Mouse (Mus musculus) stomach, embryonic 14.5 days (tissue): ENCODE measurements around the gene Jmjd8. TPM values are rescaled to one million over a fixed set of nuclear protein-coding genes. Genes with fewer than 3 reads are reported as not detected.

Source experiments
- ATAC-seq: fragments of 200-750 bp; cut with Nextera tagmentation; 2 replicates; pipeline ENCODE4 v1.8.0; 2017; ENCODE audit warnings: low read depth, moderate TSS enrichment; ENCODE audit not compliant: insufficient number of reproducible peaks, insufficient read depth, low FRiP score
- H3K27ac ChIP-seq: fragments of 300-500 bp; sonication (generic); 2 replicates; pipeline ENCODE4 v1.5.1; 2014; ENCODE audit warnings: mild to moderate bottlenecking, low read length, moderate library complexity, mixed read lengths
- H3K27me3 ChIP-seq: fragments of 300-500 bp; sonication (generic); 2 replicates; pipeline ENCODE4 v1.6.1; 2014; ENCODE audit warnings: low read length, control low read depth, mixed read lengths; ENCODE audit not compliant: control insufficient read depth, insufficient read depth
- H3K36me3 ChIP-seq: fragments of 300-500 bp; sonication (generic); 2 replicates; pipeline ENCODE4 v1.6.1; 2014; ENCODE audit warnings: mild to moderate bottlenecking, control low read depth, low read length, moderate library complexity, mixed read lengths; ENCODE audit not compliant: control insufficient read depth, insufficient read depth
- H3K4me1 ChIP-seq: fragments of 300-500 bp; sonication (generic); 2 replicates; pipeline ENCODE4 v1.6.1; 2014; ENCODE audit warnings: low read length, control low read depth, mixed read lengths; ENCODE audit not compliant: control insufficient read depth, insufficient read depth
- H3K4me2 ChIP-seq: fragments of 300-500 bp; sonication (generic); replicated peaks from 2 replicates; pipeline ENCODE4 v1.6.1; 2014; ENCODE audit warnings: low read depth, low read length, control low read depth
- H3K4me3 ChIP-seq: fragments of 300-500 bp; sonication (generic); 2 replicates; pipeline ENCODE4 v1.5.1; 2014; ENCODE audit warnings: low read depth, low read length, control low read depth
- H3K9ac ChIP-seq: fragments of 300-500 bp; sonication (generic); replicated peaks from 2 replicates; pipeline ENCODE4 v1.6.1; 2014; ENCODE audit warnings: low read depth, mild to moderate bottlenecking, control low read depth, low read length, moderate library complexity, mixed read lengths
- H3K9me3 ChIP-seq: fragments of 300-500 bp; sonication (generic); 2 replicates; pipeline ENCODE4 v1.6.1; 2016; ENCODE audit warnings: low read depth, low read length, control low read depth; ENCODE audit not compliant: control insufficient read depth
- WGBS: fragments of 180-500 bp; shearing (Covaris S2); extraction: QIAGEN DNeasy Blood & Tissue Kit; methylation state at CpG from one replicate; pipeline ENCODE4 v1.1.7; 2014; 5-methylcytosine and 5-hydroxymethylcytosine counted together
- polyA plus RNA-seq: library from polyadenylated mRNA; unstranded; fragments of >200 nt; fragmentation: Nextera tagmentation; extraction: Ambion mirVana; gene quantifications from 2 replicates; pipeline ENCODE4 v1.2.1, GENCODE M21; 2014

Gene Jmjd8
- polyA plus RNA-seq, 1 experiment from 2014 or later: 41.9 TPM

- H3K9me3 ChIP-seq: no peaks in the 10 kb centered on the region
- H3K4me3 ChIP-seq: no peak overlapping the region
- H3K4me1 ChIP-seq: peaks cover 45% of the 10 kb centered on the region
- WGBS: 87% methylated on average over 4 of the region's 4 CpGs
- H3K9ac ChIP-seq: no peak overlapping the region
- no peak overlapping the region for H3K27ac ChIP-seq
- no peak for ATAC-seq
- H3K4me2 ChIP-seq: no peak overlapping the region
- H3K36me3 ChIP-seq: peaks cover 51% of the 10 kb centered on the region
- H3K27me3 ChIP-seq: no peaks in the 10 kb centered on the region
These were observed 10.2 kb downstream of the Jmjd8 start for GRCm38 (mm10) chr17:25838904-25839303.

- Histone ChIP-seq H3K9ac (no peak overlapping the region), H3K4me2 (no peak overlapping the region), H3K27me3 (no peaks in the 10 kb centered on the region), H3K27ac (no peak overlapping the region), H3K9me3 (no peaks in the 10 kb centered on the region), H3K4me3 (no peak overlapping the region), H3K36me3 (peaks cover 51% of the 10 kb centered on the region), H3K4me1 (peaks cover 39% of the 10 kb centered on the region)
- 83% methylated on average over 14 of the region's 14 CpGs for whole genome bisulfite sequencing
- no peak for ATAC-seq
These were observed 11.0 kb downstream of the Jmjd8 start for GRCm38 (mm10) chr17:25839455-25840235.

- Histone ChIP-seq H3K36me3 (peaks cover 46% of the 10 kb centered on the region), H3K4me1 (peaks cover 35% of the 10 kb centered on the region)
These were observed 11.9 kb downstream of the Jmjd8 start for GRCm38 (mm10) chr17:25840519-25840918.

DNA sequence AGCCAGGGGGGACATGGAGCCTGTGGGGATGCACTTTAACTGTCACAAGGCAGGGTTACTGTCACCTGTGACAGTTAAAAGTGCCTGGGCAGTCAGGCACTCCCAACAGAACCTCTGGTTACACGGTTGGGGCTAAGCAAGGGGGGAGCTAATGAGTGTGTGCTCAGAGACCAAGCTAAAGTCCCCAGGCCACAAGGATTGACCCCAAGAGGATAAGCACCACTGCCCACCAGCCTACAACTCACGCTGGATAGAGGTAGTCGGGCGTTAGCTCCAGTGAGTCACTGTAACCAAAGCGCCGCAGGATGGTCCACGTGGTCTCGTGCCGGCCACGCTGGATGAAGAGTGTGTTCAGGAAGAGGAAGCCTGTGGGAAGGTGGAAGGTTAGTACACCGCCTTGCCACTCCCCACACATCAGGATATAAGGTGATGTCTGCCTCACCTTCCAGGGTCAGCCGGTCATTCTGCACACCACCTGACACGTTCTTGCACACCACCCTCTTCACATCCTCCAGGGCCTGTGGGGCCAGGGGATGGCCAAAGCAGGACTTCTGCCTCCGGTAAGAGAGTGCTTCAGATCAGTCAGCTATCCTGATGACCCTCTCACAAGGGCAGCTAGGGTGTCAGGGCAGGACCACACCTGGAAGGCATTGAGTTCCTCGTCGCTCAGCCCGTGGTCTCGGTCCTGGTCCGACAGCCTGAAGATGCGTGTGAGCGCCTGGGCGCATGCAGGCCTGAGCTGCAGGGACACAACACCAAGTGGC lies 12.6 kb downstream of the Jmjd8 start, which contains the start of gene Gm20683:
Gene Gm20683, minus strand, starts transcription at position 647 of the 764 bp plus-strand sequence.
- Histone ChIP-seq H3K9me3 (no peaks in the 10 kb centered on the region), H3K27me3 (no peaks in the 10 kb centered on the region), H3K36me3 (peaks cover 49% of the 10 kb centered on the region), H3K4me2 (no peak within 1 kb of the TSS), H3K4me3 (no peak within 1 kb of the TSS), H3K27ac (no peak within 1 kb of the TSS), H3K4me1 (peaks cover 27% of the 10 kb centered on the region), H3K9ac (no peak within 1 kb of the TSS)
- WGBS: 94% methylated on average over 22 of the region's 22 CpGs
- no peak for ATAC-seq

More at GRCm38 (mm10) chr17:25840519-25840918, 11.9 kb downstream of the Jmjd8 start:
- Histone ChIP-seq H3K27ac (no peak overlapping the region), H3K4me2 (no peak overlapping the region), H3K4me3 (no peak overlapping the region), H3K27me3 (no peaks in the 10 kb centered on the region), H3K9ac (no peak overlapping the region), H3K9me3 (no peaks in the 10 kb centered on the region)
- 94% methylated on average over 6 of the region's 6 CpGs for WGBS
- no peak for ATAC-seq

DNA sequence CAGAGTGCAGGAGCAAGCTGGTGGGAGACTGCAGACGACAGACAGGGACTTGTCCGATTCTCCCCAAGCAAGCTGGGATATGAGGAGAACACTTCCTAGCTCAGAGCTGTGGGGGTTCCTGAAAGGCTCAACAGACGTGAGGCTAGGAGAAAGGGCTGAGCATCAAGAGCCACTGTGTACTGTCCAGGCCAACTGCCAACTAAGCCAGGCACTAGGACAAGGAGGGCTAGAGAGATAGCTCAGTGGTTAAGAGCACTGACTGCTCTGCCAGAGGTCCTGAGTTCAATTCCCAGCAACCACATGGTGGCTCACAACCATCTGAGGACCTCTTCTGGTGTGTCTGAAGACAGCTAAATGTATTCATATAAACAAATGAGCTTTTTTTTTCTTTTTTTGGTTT lies 13.8 kb downstream of the Jmjd8 start:
- Histone ChIP-seq H3K9ac (no peak overlapping the region), H3K36me3 (peaks cover 48% of the 10 kb centered on the region), H3K27ac (no peak overlapping the region), H3K4me2 (no peak overlapping the region), H3K4me1 (peaks cover 15% of the 10 kb centered on the region), H3K4me3 (no peak overlapping the region), H3K9me3 (no peaks in the 10 kb centered on the region), H3K27me3 (no peaks in the 10 kb centered on the region)
- WGBS: 93% methylated on average over 3 of the region's 3 CpGs
- no peak for ATAC-seq

- Histone ChIP-seq H3K9ac (peak overlapping the region; percentile 84; the same call in 1 of the 2 replicates), H3K4me1 (peaks cover 14% of the 10 kb centered on the region), H3K4me3 (peak overlapping the region; percentile 88), H3K27me3 (no peaks in the 10 kb centered on the region), H3K27ac (no peak overlapping the region), H3K36me3 (peaks cover 44% of the 10 kb centered on the region), H3K9me3 (no peaks in the 10 kb centered on the region), H3K4me2 (peak overlapping the region; percentile 87)
- ATAC-seq: no peak
- WGBS: 92% methylated on average over 4 of the region's 4 CpGs
These were observed 14.5 kb downstream of the Jmjd8 start for GRCm38 (mm10) chr17:25843122-25843521.

DNA sequence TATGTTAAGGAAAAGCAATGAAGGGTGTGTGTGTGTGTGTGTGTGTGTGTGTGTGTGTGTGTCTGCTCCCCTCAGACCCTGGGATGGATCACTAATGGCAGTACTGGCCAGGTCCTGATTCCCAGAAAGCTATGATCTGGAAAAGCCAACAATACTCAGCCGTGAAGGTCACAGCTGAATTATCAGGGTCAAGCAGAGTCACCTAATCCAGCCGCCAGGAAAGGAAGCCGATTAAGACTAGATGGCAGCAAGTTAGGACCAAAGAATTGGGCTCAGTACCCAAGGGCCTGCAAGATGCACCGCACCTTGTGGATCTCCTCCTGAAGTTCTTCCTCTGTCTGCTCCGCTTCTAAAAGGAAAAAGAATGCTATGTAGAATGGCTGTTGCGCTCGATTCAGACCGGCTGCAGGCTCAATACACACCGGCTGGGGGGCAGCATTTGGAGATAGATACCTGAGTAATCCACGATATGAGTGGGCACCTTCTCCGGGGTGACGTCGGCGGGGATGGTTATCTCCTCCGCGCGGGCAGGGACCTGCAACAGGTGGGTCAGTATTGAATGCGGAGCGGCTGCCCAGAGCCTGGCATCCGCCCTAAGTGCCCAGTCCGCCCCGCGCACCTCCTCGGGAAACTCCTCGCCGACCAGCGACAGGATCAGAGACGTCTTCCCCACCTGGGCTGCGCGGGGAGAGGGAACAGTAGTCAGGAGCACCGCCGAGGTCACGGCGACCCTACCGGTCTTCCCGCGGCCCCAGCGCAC lies 15.1 kb downstream of the Jmjd8 start:
- peak overlapping the region; percentile 84 for H3K9ac ChIP-seq
- no peaks in the 10 kb centered on the region for H3K27me3 ChIP-seq
- H3K9me3 ChIP-seq: no peaks in the 10 kb centered on the region
- H3K27ac ChIP-seq: peak overlapping the region; percentile 76
- H3K4me3 ChIP-seq: peak overlapping the region; percentile 88
- WGBS: 3% methylated on average over 37 of the region's 38 CpGs
- peaks cover 44% of the 10 kb centered on the region for H3K36me3 ChIP-seq
- peak overlapping the region; percentile 87 for H3K4me2 ChIP-seq
- peak; percentile 44 for ATAC-seq
- H3K4me1 ChIP-seq: peaks cover 14% of the 10 kb centered on the region

- Histone ChIP-seq H3K9ac (peak within 1 kb of the TSS; percentile 84), H3K4me2 (peak within 1 kb of the TSS; percentile 87), H3K9me3 (no peaks in the 10 kb centered on the region), H3K36me3 (peaks cover 39% of the 10 kb centered on the region), H3K4me1 (peaks cover 14% of the 10 kb centered on the region), H3K27me3 (no peaks in the 10 kb centered on the region), H3K4me3 (peak within 1 kb of the TSS; percentile 88), H3K27ac (peak within 1 kb of the TSS; percentile 76)
- peak; percentile 95 for ATAC-seq
- under 1% methylated on average over 21 of the region's 21 CpGs for WGBS
These were observed 15.8 kb downstream of the Jmjd8 start, which contains the start of gene Rhot2 for GRCm38 (mm10) chr17:25844396-25844901. TSS of gene Rhot2 (minus strand) at chr17:25844851.
